In genomic region chr10:106413181-106413580, GRCm38 (mm10) we compare ENCODE assay signal across 12 mouse cellular contexts. TPM values are rescaled to one million over a fixed set of nuclear protein-coding genes. Genes with fewer than 3 reads are reported as not detected.
"Had no signal": no experiment of that assay in that cellular context is flagged by ENCODE, and none has a peak within 500 bp of the region (broad histone marks: within the 10 kb centered on the region; RNA-seq: fewer than 3 reads in every experiment).

No protein-coding gene starts in this region.

- ATAC-seq: liver, postnatal 0 days; midbrain, embryonic 16.5 days had no signal

- H3K9me3 ChIP-seq: liver, embryonic 13.5 days; stomach, embryonic 15.5 days had no signal

- DNase-seq: kidney, adult 8-10 months; kidney, postnatal 25 days; liver; liver, embryonic 13.5 days; liver, postnatal 0 days; lung, postnatal 36 days; right cerebral cortex, postnatal 14 days; thymus, adult 2 months; thymus, postnatal 25 days had no signal

- H3K27ac ChIP-seq: liver, embryonic 13.5 days; stomach, embryonic 15.5 days had no signal

- H3K4me3 ChIP-seq: liver, embryonic 13.5 days; stomach, embryonic 15.5 days had no signal

- H3K9ac ChIP-seq: liver, embryonic 13.5 days; liver, postnatal 0 days; stomach, embryonic 15.5 days had no signal

- H3K4me2 ChIP-seq: liver, embryonic 13.5 days; stomach, embryonic 15.5 days had no signal

- H3K27me3 ChIP-seq: liver, embryonic 13.5 days; stomach, embryonic 15.5 days had no signal

- H3K4me1 ChIP-seq: liver, embryonic 13.5 days; stomach, embryonic 15.5 days had no signal

- H3K36me3 ChIP-seq: liver, embryonic 13.5 days; stomach, embryonic 15.5 days had no signal

RNA-seq across cellular contexts. Expression of gene Ppfia2, which starts 57.0 kb away (rescaled TPM):
- total RNA-seq: megakaryocyte progenitor cell, adult 5-6 weeks had no signal
